Mouse (Mus musculus) heart, embryonic 14.5 days (tissue): ENCODE results near the gene Zfhx3. TPM values are rescaled to one million over a fixed set of nuclear protein-coding genes. Genes with fewer than 3 reads are reported as not detected.

Source experiments
- ATAC-seq: fragments of 200-750 bp; cut with Nextera tagmentation; 2 replicates; pipeline ENCODE4 v1.8.0; 2017; ENCODE audit warnings: low read depth, moderate TSS enrichment; ENCODE audit not compliant: insufficient number of reproducible peaks, insufficient read depth, low FRiP score
- H3K27ac ChIP-seq, 2 experiments: fragments of 200-500 bp in 1 of 2; fragments of 300-500 bp in 1 of 2; sonication (generic) in 1 of 2; replicated peaks in 1 of 2; 2 replicates each; pipeline ENCODE4 v1.5.1; 2012 to 2014; ENCODE audit warnings: low read depth in 2 of 2, low read length in 2 of 2, control low read depth in 1 of 2, mild to moderate bottlenecking in 1 of 2, mixed read lengths in 1 of 2; ENCODE audit not compliant: control insufficient read depth in 1 of 2, insufficient read depth in 1 of 2
- H3K27me3 ChIP-seq: fragments of 300-500 bp; sonication (generic); 2 replicates; pipeline ENCODE4 v1.6.1; 2014; ENCODE audit warnings: mild to moderate bottlenecking, low read length, control low read depth; ENCODE audit not compliant: control insufficient read depth, insufficient read depth
- H3K36me3 ChIP-seq: fragments of 300-500 bp; sonication (generic); 2 replicates; pipeline ENCODE4 v1.6.1; 2014; ENCODE audit warnings: mild to moderate bottlenecking, control low read depth, low read length, mixed read lengths; ENCODE audit not compliant: control insufficient read depth, insufficient read depth
- H3K4me1 ChIP-seq, 2 experiments: fragments of 200-500 bp in 1 of 2; fragments of 300-500 bp in 1 of 2; sonication (generic) in 1 of 2; 2 replicates each; pipeline ENCODE4 v1.6.1; 2012 to 2014; ENCODE audit warnings: low read length in 2 of 2, control low read depth in 1 of 2, mixed read lengths in 1 of 2; ENCODE audit not compliant: control insufficient read depth in 2 of 2, insufficient read depth in 2 of 2
- H3K4me2 ChIP-seq: fragments of 300-500 bp; sonication (generic); 2 replicates; pipeline ENCODE4 v1.6.1; 2014; ENCODE audit warnings: mild to moderate bottlenecking, low read length
- H3K4me3 ChIP-seq, 2 experiments: fragments of 200-500 bp in 1 of 2; fragments of 300-500 bp in 1 of 2; sonication (generic) in 1 of 2; 2 replicates each; pipeline ENCODE4 v1.5.1; 2012 to 2014; ENCODE audit warnings: low read length in 2 of 2, mild to moderate bottlenecking in 2 of 2, control low read depth in 1 of 2, low read depth in 1 of 2, moderate library complexity in 1 of 2; ENCODE audit not compliant: control insufficient read depth in 1 of 2, insufficient read depth in 1 of 2
- H3K9ac ChIP-seq: fragments of 300-500 bp; sonication (generic); 2 replicates; pipeline ENCODE4 v1.6.1; 2014; ENCODE audit warnings: mild to moderate bottlenecking, low read length
- H3K9me3 ChIP-seq: fragments of 300-500 bp; sonication (generic); 2 replicates; pipeline ENCODE4 v1.6.1; 2016; ENCODE audit warnings: low read length, control low read depth; ENCODE audit not compliant: control insufficient read depth
- WGBS: fragments of 180-500 bp; shearing (Covaris S2); extraction: QIAGEN DNeasy Blood & Tissue Kit; methylation state at CpG from one replicate; pipeline ENCODE4 v1.1.7; 2014; 5-methylcytosine and 5-hydroxymethylcytosine counted together
- polyA plus RNA-seq: library from polyadenylated mRNA; unstranded; fragments of >200 nt; fragmentation: Nextera tagmentation; extraction: Ambion mirVana; gene quantifications from 2 replicates; pipeline ENCODE4 v1.2.1, GENCODE M21; 2014

Zfhx3 gene
- polyA plus RNA-seq, 1 experiment from 2014 or later: 6.4 TPM

DNA sequence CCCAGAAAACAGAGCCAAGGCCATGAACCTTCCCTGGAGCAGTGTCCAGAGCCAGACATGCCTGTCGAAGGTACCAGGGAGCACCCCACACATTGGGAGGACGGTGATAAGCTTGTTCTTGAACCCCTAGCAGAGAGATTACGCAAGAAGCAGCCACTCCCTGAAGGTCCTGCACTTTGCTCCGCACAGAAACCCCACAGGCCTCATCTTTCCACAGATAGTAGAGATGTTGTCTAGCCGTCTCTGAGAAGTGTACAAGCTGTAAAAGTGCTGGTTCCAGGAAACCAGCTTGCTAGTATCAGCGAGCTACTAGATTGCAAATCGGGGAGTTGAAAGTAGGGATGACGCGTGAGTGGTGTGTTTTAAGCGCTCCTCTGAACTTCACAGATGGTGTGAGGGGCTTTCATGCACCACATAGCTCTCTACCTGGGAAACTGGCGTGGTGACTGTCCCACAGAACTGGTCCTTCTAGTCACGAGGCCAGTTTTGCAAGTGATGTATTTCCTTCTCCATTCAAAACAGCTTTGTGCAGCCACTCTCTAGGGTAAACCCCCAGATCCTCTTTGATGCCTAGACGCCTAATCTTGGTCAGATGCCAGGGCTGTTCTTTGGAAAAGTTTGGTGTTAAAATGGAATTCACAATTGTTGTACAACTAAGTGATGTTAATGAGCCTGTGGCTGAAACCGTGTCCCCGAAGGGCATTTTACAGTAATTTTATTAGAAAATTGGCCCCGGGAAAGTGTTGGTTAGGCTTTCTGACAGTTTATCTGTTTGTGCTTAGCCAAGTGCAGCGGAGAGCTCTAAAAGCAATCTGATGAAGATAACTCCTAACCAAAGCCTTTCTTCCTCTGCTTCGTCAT is 993.6 kb downstream of the Zfhx3 start:
- Histone ChIP-seq H3K4me1 (0 out of 4 replicates have a peak, but pooled peaks cover 0 to 3% of the 10 kb centered on the region in 2 experiments), H3K27ac (no peak overlapping the region), H3K27me3 (no peaks in the 10 kb centered on the region), H3K4me3 (no peak overlapping the region), H3K9ac (no peak overlapping the region), H3K36me3 (peaks cover 19% of the 10 kb centered on the region), H3K9me3 (no peaks in the 10 kb centered on the region), H3K4me2 (no peak overlapping the region)
- ATAC-seq: no peak
- 62% methylated on average over 18 of the region's 18 CpGs for WGBS

DNA sequence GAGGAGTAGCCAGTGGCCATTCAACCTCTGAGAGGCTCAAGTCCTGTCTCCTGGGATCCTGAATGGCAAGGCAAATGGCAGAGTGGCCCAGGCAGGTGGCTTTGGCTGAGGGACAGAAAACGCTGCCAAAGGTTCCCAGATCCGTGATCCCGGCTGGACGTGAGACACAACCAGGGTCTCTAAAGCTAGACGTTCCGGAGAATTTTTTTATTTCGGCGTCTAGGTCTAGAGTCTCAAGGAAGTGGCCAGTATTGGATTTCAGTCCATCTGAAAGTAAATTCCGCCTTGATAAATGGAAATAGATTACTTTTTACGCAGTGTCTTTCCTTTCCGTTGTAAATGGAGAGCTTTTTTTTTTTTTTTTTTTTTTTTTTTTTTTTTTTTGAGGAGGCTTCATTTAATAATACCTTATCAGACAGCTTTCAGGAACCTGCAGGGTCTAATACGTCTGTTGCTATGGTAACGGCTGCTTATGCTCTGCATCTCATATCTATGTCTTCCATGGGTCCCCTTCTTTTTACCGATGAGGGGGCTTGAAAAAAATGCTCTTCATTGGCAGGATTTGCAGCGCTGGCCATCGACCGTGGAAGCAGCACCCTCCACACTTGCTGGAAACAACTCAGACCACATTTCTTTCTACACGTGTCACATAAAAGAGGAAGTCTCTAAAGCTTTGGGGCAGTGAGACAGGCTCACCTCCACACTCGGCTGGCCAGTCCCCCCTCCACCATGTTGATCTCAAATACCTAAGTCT is 994.4 kb downstream of the Zfhx3 start:
- Histone ChIP-seq H3K4me2 (no peak overlapping the region), H3K9ac (no peak overlapping the region), H3K4me1 (0 out of 4 replicates have a peak, but pooled peaks cover 0 to 3% of the 10 kb centered on the region in 2 experiments), H3K27ac (no peak overlapping the region), H3K36me3 (peaks cover 19% of the 10 kb centered on the region), H3K27me3 (no peaks in the 10 kb centered on the region), H3K4me3 (no peak overlapping the region), H3K9me3 (no peaks in the 10 kb centered on the region)
- no peak for ATAC-seq
- WGBS: 84% methylated on average over 19 of the region's 19 CpGs

DNA sequence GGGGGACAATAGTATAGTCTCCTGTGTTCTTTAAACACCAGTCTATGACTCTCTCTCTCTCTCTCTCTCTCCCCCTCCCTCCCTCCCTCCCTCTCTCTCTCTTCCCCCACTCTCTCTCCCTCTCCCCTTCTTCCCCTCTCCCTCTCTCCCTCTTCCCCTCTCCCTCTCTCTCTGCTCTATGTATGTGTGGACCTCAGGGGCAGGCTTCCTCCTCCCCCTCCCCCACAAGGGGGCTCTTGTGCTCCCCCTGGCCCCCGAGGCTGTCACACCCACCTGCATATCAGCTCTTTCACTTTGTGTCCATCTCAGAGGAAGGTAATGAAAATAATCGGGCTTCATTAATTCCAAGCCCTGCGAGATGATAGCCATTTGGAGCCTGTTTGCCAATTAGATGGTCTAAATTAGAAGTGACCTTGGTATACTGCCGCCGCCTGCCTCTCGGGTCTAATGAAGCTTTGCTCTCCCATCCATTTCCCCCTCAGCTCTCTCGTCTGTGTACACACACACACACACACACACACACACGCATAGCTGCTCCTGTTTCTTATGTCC is 995.5 kb downstream of the Zfhx3 start:
- Histone ChIP-seq H3K4me3 (no peak overlapping the region), H3K9ac (no peak overlapping the region), H3K27ac (no peak overlapping the region), H3K9me3 (no peaks in the 10 kb centered on the region), H3K4me2 (no peak overlapping the region), H3K27me3 (no peaks in the 10 kb centered on the region), H3K36me3 (peaks cover 19% of the 10 kb centered on the region), H3K4me1 (0 out of 4 replicates have a peak, but pooled peaks cover 0 to 3% of the 10 kb centered on the region in 2 experiments)
- WGBS: 74% methylated on average over 8 of the region's 8 CpGs
- ATAC-seq: no peak

DNA sequence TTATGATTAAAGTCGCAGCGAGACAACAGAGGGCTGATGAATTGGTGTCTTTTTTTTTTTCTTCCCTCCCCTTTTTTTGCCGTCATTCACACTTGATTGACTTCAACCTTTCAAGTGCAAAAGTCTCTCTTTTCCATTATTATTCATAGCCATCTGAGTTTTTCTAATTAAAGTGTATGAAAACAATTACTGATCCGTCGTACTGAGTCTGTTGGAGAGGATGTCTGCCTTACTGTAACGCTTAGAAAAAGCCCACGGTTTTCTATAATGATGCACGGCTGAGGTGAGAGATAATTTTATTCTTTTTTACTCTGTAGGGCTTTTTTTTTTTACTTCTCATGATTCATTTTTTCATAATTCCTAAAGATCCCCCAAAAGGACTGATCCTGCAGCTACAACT is 1000.2 kb downstream of the Zfhx3 start:
- H3K4me1 ChIP-seq: no peaks in the 10 kb centered on the region
- peaks cover 29% of the 10 kb centered on the region for H3K36me3 ChIP-seq
- H3K4me2 ChIP-seq: no peak overlapping the region
- H3K9me3 ChIP-seq: no peaks in the 10 kb centered on the region
- H3K9ac ChIP-seq: no peak overlapping the region
- no peak overlapping the region for H3K27ac ChIP-seq
- WGBS: 90% methylated on average over 8 of the region's 8 CpGs
- no peaks in the 10 kb centered on the region for H3K27me3 ChIP-seq
- ATAC-seq: no peak
- no peak overlapping the region for H3K4me3 ChIP-seq

DNA sequence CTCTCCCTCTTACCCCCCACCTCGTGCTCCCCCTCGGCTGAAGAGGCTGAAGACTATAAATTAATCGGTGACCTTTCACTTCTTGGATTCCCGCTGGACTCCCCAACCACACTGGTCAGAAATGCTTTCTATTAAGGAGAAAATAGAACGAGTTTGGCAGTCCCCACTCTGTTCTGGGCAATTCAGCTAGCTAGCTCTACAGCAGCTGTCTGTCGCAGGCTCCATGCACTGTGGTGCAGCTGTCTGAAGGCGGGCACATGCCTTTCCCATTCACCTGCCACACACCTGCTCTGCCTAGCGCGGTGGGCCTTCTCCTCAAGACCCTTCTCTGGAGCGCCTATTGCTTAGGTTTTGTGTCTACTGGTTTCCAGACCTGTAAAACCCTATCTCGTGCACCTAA is 1000.7 kb downstream of the Zfhx3 start:
- H3K9me3 ChIP-seq: no peaks in the 10 kb centered on the region
- H3K4me3 ChIP-seq: no peak overlapping the region
- H3K4me2 ChIP-seq: no peak overlapping the region
- WGBS: 91% methylated on average over 11 of the region's 11 CpGs
- no peak overlapping the region for H3K27ac ChIP-seq
- no peaks in the 10 kb centered on the region for H3K4me1 ChIP-seq
- peaks cover 33% of the 10 kb centered on the region for H3K36me3 ChIP-seq
- H3K27me3 ChIP-seq: no peaks in the 10 kb centered on the region
- no peak for ATAC-seq
- H3K9ac ChIP-seq: no peak overlapping the region

DNA sequence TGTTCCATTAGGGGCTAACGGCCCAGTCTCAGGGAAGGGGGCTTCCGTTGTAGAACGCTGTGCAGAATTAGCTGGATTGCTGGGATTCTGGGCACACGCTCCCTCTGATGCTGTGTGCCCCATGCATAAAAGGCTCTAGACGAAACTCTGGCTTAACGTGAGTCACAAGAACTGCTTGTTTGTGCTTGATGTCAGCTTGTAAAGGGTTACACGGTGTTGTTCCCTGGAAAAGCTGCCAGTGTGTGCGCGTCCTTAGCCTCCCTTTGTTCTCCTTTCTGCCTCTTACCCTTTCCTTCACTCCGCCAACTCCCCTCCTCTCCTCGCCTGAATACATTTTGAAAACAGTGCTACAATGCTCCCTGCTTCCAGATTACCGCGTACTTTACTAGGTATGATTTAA is 1001.9 kb downstream of the Zfhx3 start:
- Histone ChIP-seq H3K4me3 (no peak overlapping the region), H3K9me3 (peaks cover 8% of the 10 kb centered on the region), H3K36me3 (peaks cover 45% of the 10 kb centered on the region), H3K9ac (no peak overlapping the region), H3K4me1 (no peaks in the 10 kb centered on the region), H3K27me3 (no peaks in the 10 kb centered on the region), H3K27ac (no peak overlapping the region), H3K4me2 (no peak overlapping the region)
- 78% methylated on average over 13 of the region's 13 CpGs for WGBS
- no peak for ATAC-seq

DNA sequence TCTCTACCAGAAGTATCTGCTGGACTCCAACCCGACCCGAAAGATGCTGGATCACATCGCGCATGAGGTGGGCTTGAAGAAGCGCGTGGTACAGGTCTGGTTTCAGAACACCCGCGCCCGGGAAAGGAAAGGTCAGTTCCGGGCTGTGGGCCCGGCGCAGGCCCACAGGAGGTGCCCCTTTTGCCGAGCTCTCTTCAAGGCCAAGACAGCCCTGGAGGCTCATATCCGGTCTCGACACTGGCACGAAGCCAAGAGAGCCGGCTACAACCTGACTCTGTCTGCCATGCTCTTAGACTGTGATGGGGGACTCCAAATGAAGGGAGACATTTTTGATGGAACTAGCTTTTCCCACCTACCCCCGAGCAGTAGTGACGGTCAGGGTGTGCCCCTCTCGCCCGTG is 1007.9 kb downstream of the Zfhx3 start:
- WGBS: 91% methylated on average over 21 of the region's 21 CpGs
- H3K27ac ChIP-seq: no peak overlapping the region
- peaks cover 89% of the 10 kb centered on the region for H3K36me3 ChIP-seq
- no peaks in the 10 kb centered on the region for H3K27me3 ChIP-seq
- H3K9ac ChIP-seq: no peak overlapping the region
- H3K9me3 ChIP-seq: peaks cover 26% of the 10 kb centered on the region
- H3K4me1 ChIP-seq: no peaks in the 10 kb centered on the region
- no peak for ATAC-seq
- no peak overlapping the region for H3K4me2 ChIP-seq
- no peak overlapping the region for H3K4me3 ChIP-seq
